Mouse (Mus musculus) embryonic facial prominence, embryonic 13.5 days (tissue): ENCODE results near the gene 5730480H06Rik. TPM values are rescaled to one million over a fixed set of nuclear protein-coding genes. Genes with fewer than 3 reads are reported as not detected.

Experiments used
- ATAC-seq: fragments of 200-750 bp; cut with Nextera tagmentation; 2 replicates; pipeline ENCODE4 v1.8.0; 2017; ENCODE audit warnings: low read depth; ENCODE audit not compliant: insufficient number of reproducible peaks, insufficient read depth, low FRiP score, low TSS enrichment
- H3K27ac ChIP-seq: fragments of 300-500 bp; sonication (generic); 2 replicates; pipeline ENCODE4 v1.5.1; 2015; ENCODE audit warnings: moderate library complexity, mild to moderate bottlenecking, inconsistent platforms
- H3K27me3 ChIP-seq: fragments of 300-500 bp; sonication (generic); 2 replicates; pipeline ENCODE4 v1.6.1; 2015; ENCODE audit warnings: mild to moderate bottlenecking, inconsistent platforms
- H3K36me3 ChIP-seq: fragments of 300-500 bp; sonication (generic); 2 replicates; pipeline ENCODE4 v1.6.1; 2015; ENCODE audit warnings: mild to moderate bottlenecking, inconsistent platforms
- H3K4me1 ChIP-seq: fragments of 300-500 bp; sonication (generic); 2 replicates; pipeline ENCODE4 v1.6.1; 2015; ENCODE audit warnings: inconsistent platforms
- H3K4me2 ChIP-seq: fragments of 300-500 bp; sonication (generic); 2 replicates; pipeline ENCODE4 v1.6.1; 2015; ENCODE audit warnings: moderate library complexity, mild to moderate bottlenecking, inconsistent platforms
- H3K4me3 ChIP-seq: fragments of 300-500 bp; sonication (generic); 2 replicates; pipeline ENCODE4 v1.5.1; 2015; ENCODE audit warnings: mild to moderate bottlenecking, inconsistent platforms
- H3K9ac ChIP-seq: fragments of 300-500 bp; sonication (generic); 2 replicates; pipeline ENCODE4 v1.6.1; 2015; ENCODE audit warnings: mild to moderate bottlenecking, inconsistent platforms
- H3K9me3 ChIP-seq: fragments of 300-500 bp; sonication (generic); 2 replicates; pipeline ENCODE4 v1.6.1; 2016; ENCODE audit warnings: inconsistent platforms
- WGBS: fragments of 180-500 bp; shearing (Covaris S2); methylation state at CpG from one replicate; pipeline ENCODE4 v1.1.7; 2015; ENCODE audit warnings: mixed read lengths; 5-methylcytosine and 5-hydroxymethylcytosine counted together
- polyA plus RNA-seq: library from polyadenylated mRNA; unstranded; fragments of >200 nt; fragmentation: Nextera tagmentation; extraction: Ambion mirVana; gene quantifications from 2 replicates; pipeline ENCODE4 v1.2.1, GENCODE M21; 2015

Gene 5730480H06Rik
- 28.5 and 34.0 TPM in 2 replicates for polyA plus RNA-seq

DNA sequence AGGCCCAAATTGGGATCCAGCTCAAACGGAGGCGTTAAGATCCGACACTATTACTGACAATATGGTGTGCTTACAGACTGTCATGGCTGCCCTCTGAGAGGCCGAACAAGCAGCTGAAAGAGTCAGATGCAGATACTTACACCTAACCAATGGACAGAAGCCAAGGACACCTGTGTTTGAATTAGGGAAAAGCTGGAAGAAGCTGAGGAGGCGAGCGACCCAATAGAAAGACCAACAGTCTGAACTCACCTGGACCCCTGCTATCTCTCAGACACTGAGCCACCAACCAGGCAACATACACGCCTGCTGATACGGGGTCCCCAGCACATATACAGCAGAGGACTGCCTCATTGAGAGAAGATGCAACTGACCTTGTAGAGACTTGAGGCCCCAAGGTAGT lies at the start of gene 5730480H06Rik:
5730480H06Rik (plus strand) TSS at position 301 of the 400 bp plus-strand sequence.
- Histone ChIP-seq H3K9ac (no peak within 1 kb of the TSS), H3K27ac (no peak within 1 kb of the TSS), H3K4me1 (no peaks in the 10 kb centered on the region), H3K9me3 (no peaks in the 10 kb centered on the region), H3K4me2 (no peak within 1 kb of the TSS), H3K36me3 (no peaks in the 10 kb centered on the region), H3K4me3 (no peak within 1 kb of the TSS), H3K27me3 (no peaks in the 10 kb centered on the region)
- 93% methylated on average over 8 of the region's 8 CpGs for WGBS
- ATAC-seq, result no peak

GRCm38 (mm10) chr5:48301186-48301585 lies 26.6 kb upstream of the 5730480H06Rik start:
- H3K27ac ChIP-seq, result no peak overlapping the region
- H3K9me3 ChIP-seq, result no peaks in the 10 kb centered on the region
- peaks cover 22% of the 10 kb centered on the region for H3K36me3 ChIP-seq
- no peak overlapping the region for H3K9ac ChIP-seq
- no peak overlapping the region for H3K4me2 ChIP-seq
- no peak overlapping the region for H3K4me3 ChIP-seq
- WGBS, result 89% methylated on average over 3 of the region's 3 CpGs
- H3K4me1 ChIP-seq, result no peaks in the 10 kb centered on the region
- H3K27me3 ChIP-seq, result no peaks in the 10 kb centered on the region
- no peak for ATAC-seq

DNA sequence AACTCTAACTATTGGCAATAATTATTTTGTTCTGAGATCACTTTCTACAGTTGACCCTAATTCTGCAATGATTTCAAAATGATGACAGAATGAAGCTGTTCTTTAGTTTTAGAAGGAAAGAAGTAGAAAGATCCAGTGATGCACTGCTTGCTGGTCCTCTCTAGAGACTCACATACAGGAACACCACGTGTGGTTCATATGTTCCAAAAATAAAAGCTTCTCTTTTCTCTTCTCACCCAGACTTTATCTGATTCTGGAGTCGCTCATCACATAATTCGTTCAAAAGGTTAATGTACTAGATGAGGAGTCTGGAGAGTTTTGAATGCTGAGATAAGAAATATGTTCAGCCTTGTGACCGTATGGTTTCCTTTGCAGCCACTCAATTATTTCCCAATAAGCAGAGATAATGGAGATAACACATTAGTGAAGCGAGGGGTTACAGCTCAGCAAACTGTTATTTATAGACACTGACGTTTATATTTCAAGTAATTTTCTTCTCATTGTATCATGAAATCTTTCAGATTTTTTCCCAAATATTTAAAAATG lies 12.6 kb upstream of the 5730480H06Rik start:
- Histone ChIP-seq H3K9me3 (no peaks in the 10 kb centered on the region), H3K27me3 (no peaks in the 10 kb centered on the region), H3K36me3 (no peaks in the 10 kb centered on the region), H3K9ac (no peak overlapping the region), H3K4me2 (no peak overlapping the region), H3K4me3 (no peak overlapping the region), H3K27ac (no peak overlapping the region), H3K4me1 (no peaks in the 10 kb centered on the region)
- ATAC-seq, result no peak
- WGBS, result 82% methylated on average over 6 of the region's 6 CpGs

DNA sequence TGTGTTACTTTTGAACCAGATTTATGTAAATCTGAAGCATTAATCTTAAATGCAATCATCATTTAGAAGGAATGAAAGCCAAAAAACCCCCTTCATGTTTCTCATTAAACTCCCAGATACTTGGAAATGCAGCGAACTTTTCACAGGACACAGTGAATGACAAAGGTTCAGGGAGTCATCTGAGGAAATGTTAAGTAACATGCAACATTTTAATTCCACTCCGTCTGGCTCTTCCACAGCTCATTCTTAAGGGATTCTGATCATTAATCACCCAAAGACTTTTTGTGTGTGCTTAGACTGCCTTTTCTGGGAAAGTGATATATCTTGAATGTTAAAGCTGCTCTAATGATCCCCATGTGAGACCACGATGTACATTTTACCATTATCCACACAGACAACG lies 7.2 kb upstream of the 5730480H06Rik start:
- H3K27me3 ChIP-seq, result no peaks in the 10 kb centered on the region
- 54% methylated on average over 4 of the region's 4 CpGs for WGBS
- H3K9me3 ChIP-seq, result no peaks in the 10 kb centered on the region
- H3K27ac ChIP-seq, result no peak overlapping the region
- no peaks in the 10 kb centered on the region for H3K36me3 ChIP-seq
- H3K4me1 ChIP-seq, result no peaks in the 10 kb centered on the region
- no peak overlapping the region for H3K9ac ChIP-seq
- H3K4me3 ChIP-seq, result no peak overlapping the region
- ATAC-seq, result no peak
- no peak overlapping the region for H3K4me2 ChIP-seq

- H3K4me1 ChIP-seq, result no peaks in the 10 kb centered on the region
Observed at GRCm38 (mm10) chr5:48326221-48326620, 1.5 kb upstream of the 5730480H06Rik start.

DNA sequence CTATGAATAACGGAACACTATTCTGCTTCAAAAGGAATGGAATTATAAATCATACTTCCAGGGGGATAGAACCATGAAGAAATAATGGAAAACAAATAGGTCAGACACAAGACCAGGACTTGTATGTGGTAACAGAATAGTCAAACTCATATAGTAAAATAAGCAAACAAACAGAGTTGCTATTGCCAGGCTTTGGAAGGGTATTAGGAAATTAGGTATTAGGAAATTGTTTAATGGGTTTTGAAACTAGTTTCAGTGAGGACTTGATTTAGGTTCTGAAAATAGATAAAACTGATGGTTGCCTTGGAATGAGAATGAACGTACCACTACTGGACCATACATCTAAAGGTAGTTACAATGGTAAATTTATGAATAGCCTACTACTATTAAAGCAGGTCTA lies 2.0 kb downstream of the 5730480H06Rik start:
- Histone ChIP-seq H3K4me1 (peaks cover 3% of the 10 kb centered on the region; the same call in 1 of the 2 replicates), H3K9ac (no peak overlapping the region), H3K9me3 (no peaks in the 10 kb centered on the region), H3K4me2 (no peak overlapping the region), H3K27me3 (no peaks in the 10 kb centered on the region), H3K4me3 (no peak overlapping the region), H3K36me3 (no peaks in the 10 kb centered on the region), H3K27ac (no peak overlapping the region)
- WGBS, result 90% methylated on average over 2 of the region's 2 CpGs
- no peak for ATAC-seq

More at GRCm38 (mm10) chr5:48326221-48326620, 1.5 kb upstream of the 5730480H06Rik start:
- Histone ChIP-seq H3K27me3 (no peaks in the 10 kb centered on the region), H3K9me3 (no peaks in the 10 kb centered on the region), H3K4me2 (no peak overlapping the region), H3K4me3 (no peak overlapping the region), H3K27ac (no peak overlapping the region), H3K36me3 (no peaks in the 10 kb centered on the region), H3K9ac (no peak overlapping the region)
- no peak for ATAC-seq

DNA sequence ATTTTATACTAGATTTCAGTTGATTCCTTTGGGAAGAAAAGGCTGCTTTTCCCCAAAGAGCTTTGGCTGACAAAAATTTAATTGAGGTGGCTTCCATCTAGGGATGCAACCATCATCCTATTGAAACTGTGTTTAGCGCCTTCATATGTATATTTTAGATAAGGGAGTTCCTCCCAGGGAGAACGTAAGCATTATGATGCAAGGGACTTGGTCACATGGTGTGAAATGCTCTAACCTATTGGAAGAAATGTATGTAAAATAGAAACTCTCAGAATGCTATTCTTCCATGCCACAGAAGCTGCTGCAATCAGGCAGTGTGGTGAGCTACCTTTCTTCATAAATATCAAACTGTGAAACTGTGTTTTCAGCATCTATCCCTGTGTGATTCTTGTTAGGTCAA lies 3.1 kb downstream of the 5730480H06Rik start:
- Histone ChIP-seq H3K4me2 (no peak overlapping the region), H3K4me1 (peaks cover 3% of the 10 kb centered on the region; the same call in 1 of the 2 replicates), H3K27ac (no peak overlapping the region), H3K36me3 (no peaks in the 10 kb centered on the region), H3K9ac (no peak overlapping the region), H3K27me3 (no peaks in the 10 kb centered on the region), H3K9me3 (no peaks in the 10 kb centered on the region), H3K4me3 (no peak overlapping the region)
- WGBS, result 90% methylated on average over 2 of the region's 2 CpGs
- ATAC-seq, result no peak

DNA sequence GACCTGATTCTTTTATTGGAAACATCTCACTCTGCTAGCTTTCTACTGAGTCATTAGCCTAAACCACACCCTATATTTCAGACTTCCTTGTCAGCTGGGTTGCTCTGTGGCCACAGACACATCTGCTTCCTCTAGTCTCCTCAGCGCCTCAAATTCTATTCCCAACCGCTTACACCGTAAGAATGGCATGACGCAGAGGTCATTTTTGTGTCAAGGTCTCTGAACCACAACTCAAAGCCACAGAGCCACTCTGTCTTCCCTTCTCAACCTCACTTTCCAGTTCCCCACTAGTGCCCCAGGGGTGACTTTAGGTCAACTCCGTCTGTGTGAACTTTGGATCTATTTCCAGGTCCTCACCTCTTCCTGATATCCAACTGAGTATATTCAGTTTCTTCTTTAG lies 3.7 kb downstream of the 5730480H06Rik start:
- Histone ChIP-seq H3K4me2 (no peak overlapping the region), H3K36me3 (no peaks in the 10 kb centered on the region), H3K9ac (no peak overlapping the region), H3K4me3 (no peak overlapping the region), H3K4me1 (peaks cover 3% of the 10 kb centered on the region; the same call in 1 of the 2 replicates), H3K27ac (no peak overlapping the region), H3K27me3 (no peaks in the 10 kb centered on the region), H3K9me3 (no peaks in the 10 kb centered on the region)
- ATAC-seq, result no peak
- 47% methylated on average over 5 of the region's 5 CpGs for WGBS

GRCm38 (mm10) chr5:48333407-48333806 lies 5.7 kb downstream of the 5730480H06Rik start:
- Histone ChIP-seq H3K9ac (no peak overlapping the region), H3K9me3 (no peaks in the 10 kb centered on the region), H3K36me3 (no peaks in the 10 kb centered on the region), H3K4me3 (no peak overlapping the region), H3K27ac (no peak overlapping the region), H3K27me3 (no peaks in the 10 kb centered on the region), H3K4me1 (peaks cover 3% of the 10 kb centered on the region; the same call in 1 of the 2 replicates), H3K4me2 (no peak overlapping the region)
- no peak for ATAC-seq
- 88% methylated on average over 3 of the region's 3 CpGs for WGBS

GRCm38 (mm10) chr5:48333884-48334513 lies 6.2 kb downstream of the 5730480H06Rik start:
- no peak overlapping the region for H3K27ac ChIP-seq
- H3K9me3 ChIP-seq, result no peaks in the 10 kb centered on the region
- no peak overlapping the region for H3K4me2 ChIP-seq
- H3K27me3 ChIP-seq, result no peaks in the 10 kb centered on the region
- no peak overlapping the region for H3K9ac ChIP-seq
- H3K36me3 ChIP-seq, result no peaks in the 10 kb centered on the region
- no peak for ATAC-seq
- WGBS, result 27% methylated on average over 9 of the region's 9 CpGs
- H3K4me1 ChIP-seq, result peaks cover 3% of the 10 kb centered on the region; the same call in 1 of the 2 replicates
- no peak overlapping the region for H3K4me3 ChIP-seq

- Histone ChIP-seq H3K4me1 (no peaks in the 10 kb centered on the region), H3K27ac (no peak overlapping the region), H3K36me3 (no peaks in the 10 kb centered on the region), H3K4me2 (no peak overlapping the region), H3K9me3 (no peaks in the 10 kb centered on the region), H3K4me3 (no peak overlapping the region), H3K27me3 (no peaks in the 10 kb centered on the region), H3K9ac (no peak overlapping the region)
- WGBS, result 63% methylated on average over 7 of the region's 7 CpGs
- ATAC-seq, result no peak
Observed at GRCm38 (mm10) chr5:48340808-48341433, 13.2 kb downstream of the 5730480H06Rik start.
